Mouse (Mus musculus): Measurements from ENCODE around the gene P2ry14. TPM values are rescaled to one million over a fixed set of nuclear protein-coding genes. Genes with fewer than 3 reads are reported as not detected.
"Not testable (repeated sequence)": the region's sequence is repeated elsewhere in the genome, so short reads cannot be mapped to it uniquely, and the experiment has no call there.

P2ry14 gene
- polyA plus RNA-seq, 1 experiment from 2014 or later, result 10.3 TPM

- Histone ChIP-seq H3K36me3 (no peaks in the 10 kb centered on the region), H3K27ac (no peak overlapping the region), H3K4me2 (replicated peaks) (no peak overlapping the region), H3K9ac (no peak overlapping the region), H3K4me3 (replicated peaks) (no peak overlapping the region), H3K27me3 (replicated peaks) (no peaks in the 10 kb centered on the region), H3K9me3 (no peaks in the 10 kb centered on the region), H3K4me1 (replicated peaks) (no peaks in the 10 kb centered on the region)
- WGBS, result 90% methylated on average over 6 of the region's 6 CpGs
- ATAC-seq, result no peak
Observed at GRCm38 (mm10) chr3:59097421-59097820, 56.0 kb downstream of the P2ry14 start.

- H3K27me3 ChIP-seq (replicated peaks), result no peaks in the 10 kb centered on the region
- H3K4me2 ChIP-seq (replicated peaks), result no peak overlapping the region
- H3K36me3 ChIP-seq, result no peaks in the 10 kb centered on the region
- H3K9ac ChIP-seq, result no peak overlapping the region
- H3K4me3 ChIP-seq (replicated peaks), result no peak overlapping the region
- H3K27ac ChIP-seq, result no peak overlapping the region
- H3K9me3 ChIP-seq, result no peaks in the 10 kb centered on the region
- WGBS, result 79% methylated on average over 11 of the region's 11 CpGs
- no peaks in the 10 kb centered on the region for H3K4me1 ChIP-seq (replicated peaks)
- no peak for ATAC-seq
Observed at GRCm38 (mm10) chr3:59092702-59093101, 60.7 kb downstream of the P2ry14 start.

- no peak overlapping the region for H3K4me3 ChIP-seq (replicated peaks)
- WGBS, result 23% methylated on average over 7 of the region's 7 CpGs
- H3K27me3 ChIP-seq (replicated peaks), result no peaks in the 10 kb centered on the region
- no peak overlapping the region for H3K4me2 ChIP-seq (replicated peaks)
- no peaks in the 10 kb centered on the region for H3K9me3 ChIP-seq
- ATAC-seq, result peak; percentile 96
- 0 out of 2 replicates have a peak, but pooled peaks cover 5% of the 10 kb centered on the region for H3K4me1 ChIP-seq (replicated peaks)
- no peak overlapping the region for H3K9ac ChIP-seq
- no peaks in the 10 kb centered on the region for H3K36me3 ChIP-seq
- H3K27ac ChIP-seq, result no peak overlapping the region
Observed at GRCm38 (mm10) chr3:59080919-59081318, 72.5 kb downstream of the P2ry14 start.

GRCm38 (mm10) chr3:59080293-59080916 lies 73.0 kb downstream of the P2ry14 start:
- Histone ChIP-seq H3K27me3 (replicated peaks) (no peaks in the 10 kb centered on the region), H3K4me1 (replicated peaks) (0 out of 2 replicates have a peak, but pooled peaks cover 5% of the 10 kb centered on the region), H3K36me3 (no peaks in the 10 kb centered on the region), H3K9me3 (no peaks in the 10 kb centered on the region), H3K4me2 (replicated peaks) (no peak overlapping the region), H3K9ac (no peak overlapping the region), H3K4me3 (replicated peaks) (no peak overlapping the region), H3K27ac (no peak overlapping the region)
- WGBS, result 37% methylated on average over 6 of the region's 6 CpGs
- ATAC-seq, result peak; percentile 30

GRCm38 (mm10) chr3:59079327-59079726 lies 74.1 kb downstream of the P2ry14 start:
- H3K27ac ChIP-seq, result no peak overlapping the region
- ATAC-seq, result no peak
- H3K9ac ChIP-seq, result no peak overlapping the region
- no peaks in the 10 kb centered on the region for H3K36me3 ChIP-seq
- H3K4me3 ChIP-seq (replicated peaks), result no peak overlapping the region
- WGBS, result 47% methylated on average over 4 of the region's 4 CpGs
- no peak overlapping the region for H3K4me2 ChIP-seq (replicated peaks)
- H3K4me1 ChIP-seq (replicated peaks), result 0 out of 2 replicates have a peak, but pooled peaks cover 5% of the 10 kb centered on the region
- H3K27me3 ChIP-seq (replicated peaks), result no peaks in the 10 kb centered on the region
- no peaks in the 10 kb centered on the region for H3K9me3 ChIP-seq

- no peak overlapping the region for H3K9ac ChIP-seq
- H3K4me1 ChIP-seq (replicated peaks), result 0 out of 2 replicates have a peak, but pooled peaks cover 5% of the 10 kb centered on the region
- 62% methylated on average over 11 of the region's 11 CpGs for WGBS
- no peaks in the 10 kb centered on the region for H3K9me3 ChIP-seq
- H3K36me3 ChIP-seq, result no peaks in the 10 kb centered on the region
- H3K4me3 ChIP-seq (replicated peaks), result no peak overlapping the region
- no peak overlapping the region for H3K4me2 ChIP-seq (replicated peaks)
- ATAC-seq, result no peak
- H3K27ac ChIP-seq, result no peak overlapping the region
- no peaks in the 10 kb centered on the region for H3K27me3 ChIP-seq (replicated peaks)
Observed at GRCm38 (mm10) chr3:59078585-59078984, 74.8 kb downstream of the P2ry14 start.

- Histone ChIP-seq H3K36me3 (no peaks in the 10 kb centered on the region), H3K27me3 (replicated peaks) (no peaks in the 10 kb centered on the region), H3K4me3 (replicated peaks) (no peak overlapping the region), H3K4me2 (replicated peaks) (no peak overlapping the region), H3K9me3 (no peaks in the 10 kb centered on the region), H3K9ac (no peak overlapping the region), H3K27ac (no peak overlapping the region), H3K4me1 (replicated peaks) (0 out of 2 replicates have a peak, but pooled peaks cover 5% of the 10 kb centered on the region)
- ATAC-seq, result no peak
- WGBS, result 45% methylated on average over 4 of the region's 4 CpGs
Observed at GRCm38 (mm10) chr3:59077278-59077677, 76.1 kb downstream of the P2ry14 start.

GRCm38 (mm10) chr3:59069071-59069470 lies 84.3 kb downstream of the P2ry14 start:
- H3K9me3 ChIP-seq; ATAC-seq; H3K4me2 ChIP-seq (replicated peaks); H3K27ac ChIP-seq; H3K27me3 ChIP-seq (replicated peaks); H3K4me3 ChIP-seq (replicated peaks); H3K9ac ChIP-seq; H3K36me3 ChIP-seq; H3K4me1 ChIP-seq (replicated peaks): not testable (repeated sequence)
- WGBS, result 78% methylated on average over 1 of the region's 1 CpGs

GRCm38 (mm10) chr3:59066558-59067294 lies 86.7 kb downstream of the P2ry14 start:
- H3K4me1 ChIP-seq (replicated peaks), result no peaks in the 10 kb centered on the region
- H3K36me3 ChIP-seq, result no peaks in the 10 kb centered on the region
- H3K9me3 ChIP-seq, result no peaks in the 10 kb centered on the region
- H3K27ac ChIP-seq, result no peak overlapping the region
- no peak overlapping the region for H3K9ac ChIP-seq
- 74% methylated on average over 8 of the region's 8 CpGs for WGBS
- no peaks in the 10 kb centered on the region for H3K27me3 ChIP-seq (replicated peaks)
- no peak overlapping the region for H3K4me2 ChIP-seq (replicated peaks)
- H3K4me3 ChIP-seq (replicated peaks), result no peak overlapping the region
- ATAC-seq, result no peak

GRCm38 (mm10) chr3:59065937-59066336 lies 87.5 kb downstream of the P2ry14 start:
- H3K4me3 ChIP-seq (replicated peaks), result no peak overlapping the region
- H3K9ac ChIP-seq, result no peak overlapping the region
- ATAC-seq, result no peak
- H3K27me3 ChIP-seq (replicated peaks), result no peaks in the 10 kb centered on the region
- WGBS, result 86% methylated on average over 3 of the region's 3 CpGs
- no peaks in the 10 kb centered on the region for H3K36me3 ChIP-seq
- no peaks in the 10 kb centered on the region for H3K9me3 ChIP-seq
- no peaks in the 10 kb centered on the region for H3K4me1 ChIP-seq (replicated peaks)
- no peak overlapping the region for H3K4me2 ChIP-seq (replicated peaks)
- H3K27ac ChIP-seq, result no peak overlapping the region
